Mouse (Mus musculus) G1E (cell line): Measurements from ENCODE around the gene Actr1a.

Source experiments
- CTCF ChIP-seq: IDR thresholded peaks from 2 replicates; pipeline ENCODE4 v1.5.1; 2012; ENCODE audit warnings: low read depth, low read length, inconsistent platforms, mixed read lengths
- GATA1 ChIP-seq: IDR thresholded peaks from 2 replicates; pipeline ENCODE4 v1.6.1; 2012; ENCODE audit warnings: borderline replicate concordance, low read length, inconsistent platforms, mixed read lengths
- POLR2AphosphoS5 ChIP-seq: IDR thresholded peaks from 2 replicates; pipeline ENCODE4 v1.6.1; 2012; ENCODE audit warnings: low read depth, low read length, inconsistent platforms; ENCODE audit not compliant: insufficient replicate concordance
- TAL1 ChIP-seq: conservative IDR thresholded peaks from 2 replicates; pipeline ENCODE4 v1.6.1; 2012; ENCODE audit warnings: low read depth, low read length, inconsistent platforms, mixed read lengths

GRCm38 (mm10) chr19:46413969-46414368, 18.4 kb upstream of the Actr1a start:
- TF ChIP-seq CTCF (no peak), GATA1 (no peak), POLR2AphosphoS5 (no peak), TAL1 (no peak)
